Mouse (Mus musculus) neural tube, embryonic 14.5 days (tissue): ENCODE measurements around the gene Hadhb. TPM values are rescaled to one million over a fixed set of nuclear protein-coding genes. Genes with fewer than 3 reads are reported as not detected.
A peak's percentile ranks its signal among the peaks of the same experiment; 100 is the strongest.

Source experiments
- ATAC-seq: fragments of 200-750 bp; cut with Nextera tagmentation; 2 replicates; pipeline ENCODE4 v1.8.0; 2017; ENCODE audit warnings: low read depth, mild to moderate bottlenecking, moderate TSS enrichment, moderate library complexity
- H3K27ac ChIP-seq: fragments of 300-500 bp; sonication (generic); 2 replicates; pipeline ENCODE4 v1.5.1; 2014; ENCODE audit warnings: low read depth, mild to moderate bottlenecking, control low read depth, low read length, moderate library complexity, mixed read lengths
- H3K27me3 ChIP-seq: fragments of 300-500 bp; sonication (generic); 2 replicates; pipeline ENCODE4 v1.6.1; 2014; ENCODE audit warnings: low read length; ENCODE audit not compliant: control insufficient read depth, insufficient read depth
- H3K36me3 ChIP-seq: fragments of 300-500 bp; sonication (generic); 2 replicates; pipeline ENCODE4 v1.6.1; 2014; ENCODE audit warnings: low read length, mixed read lengths; ENCODE audit not compliant: control insufficient read depth, insufficient read depth
- H3K4me1 ChIP-seq: fragments of 300-500 bp; sonication (generic); 2 replicates; pipeline ENCODE4 v1.6.1; 2014; ENCODE audit warnings: low read length; ENCODE audit not compliant: control insufficient read depth, insufficient read depth
- H3K4me2 ChIP-seq: fragments of 300-500 bp; sonication (generic); 2 replicates; pipeline ENCODE4 v1.6.1; 2014; ENCODE audit warnings: mild to moderate bottlenecking, low read depth, low read length, control low read depth
- H3K4me3 ChIP-seq: fragments of 300-500 bp; sonication (generic); 2 replicates; pipeline ENCODE4 v1.5.1; 2014; ENCODE audit warnings: low read depth, low read length, control low read depth, mixed read lengths
- H3K9ac ChIP-seq: fragments of 300-500 bp; sonication (generic); replicated peaks from 2 replicates; pipeline ENCODE4 v1.6.1; 2014; ENCODE audit warnings: low read depth, mild to moderate bottlenecking, control low read depth, low read length, mixed read lengths
- H3K9me3 ChIP-seq: fragments of 300-500 bp; sonication (generic); 2 replicates; pipeline ENCODE4 v1.6.1; 2016; ENCODE audit warnings: low read length; ENCODE audit not compliant: control insufficient read depth
- WGBS: fragments of 180-500 bp; shearing (Covaris S2); extraction: QIAGEN DNeasy Blood & Tissue Kit; methylation state at CpG from one replicate; pipeline ENCODE4 v1.1.7; 2014; 5-methylcytosine and 5-hydroxymethylcytosine counted together
- polyA plus RNA-seq: library from polyadenylated mRNA; unstranded; fragments of >200 nt; fragmentation: Nextera tagmentation; extraction: Ambion mirVana; gene quantifications from 2 replicates; pipeline ENCODE4 v1.2.1, GENCODE M21; 2014

Hadhb gene
- 54.5 and 67.6 TPM in 2 replicates for polyA plus RNA-seq

GRCm38 (mm10) chr5:30154474-30155394 lies at the start of gene Hadhb, which contains the start of gene Hadha:
TSS of gene Hadhb (plus strand) at chr5:30155248.
TSS of gene Hadha (minus strand) at chr5:30155162.
- under 1% methylated on average over 44 of the region's 53 CpGs for WGBS
- no peaks in the 10 kb centered on the region for H3K9me3 ChIP-seq
- H3K4me2 ChIP-seq, result peak within 1 kb of the TSS; percentile 56
- H3K27me3 ChIP-seq, result no peaks in the 10 kb centered on the region
- peaks cover 9% of the 10 kb centered on the region for H3K4me1 ChIP-seq
- no peaks in the 10 kb centered on the region for H3K36me3 ChIP-seq
- H3K27ac ChIP-seq, result peak within 1 kb of the TSS; percentile 65
- H3K9ac ChIP-seq, result peak within 1 kb of the TSS; percentile 71
- H3K4me3 ChIP-seq, result peak within 1 kb of the TSS; percentile 66
- peak; percentile 92 for ATAC-seq

DNA sequence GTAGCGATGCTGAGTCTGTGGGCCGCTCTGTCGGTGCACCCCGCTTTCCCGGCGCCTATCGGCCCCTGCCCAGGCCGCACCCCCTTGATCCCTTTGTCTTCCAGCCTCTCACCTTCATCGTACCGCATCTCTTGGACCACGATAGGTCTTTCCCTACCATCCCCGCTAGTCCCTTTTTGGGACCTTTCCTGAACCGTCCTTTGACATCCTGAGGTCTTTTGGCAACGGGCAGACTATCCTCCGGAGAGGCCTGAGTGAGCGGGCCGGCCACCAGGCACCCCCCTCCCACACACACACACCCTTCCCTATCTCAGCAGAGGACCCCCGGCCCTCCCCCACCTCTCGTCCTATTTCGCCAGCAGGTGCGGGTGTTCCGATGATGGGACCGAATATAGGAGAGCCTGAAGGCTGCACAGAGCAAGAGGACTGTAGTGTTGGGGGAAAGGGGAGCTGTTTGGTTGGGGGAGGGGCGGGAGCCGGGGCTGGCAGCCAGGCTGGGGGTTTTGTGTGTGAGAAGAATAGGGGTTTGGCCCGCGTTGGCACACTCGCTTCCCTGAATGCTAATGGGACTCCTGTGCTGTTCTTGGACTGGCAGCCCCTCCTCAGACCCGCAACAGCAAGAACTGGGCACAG lies 49.3 kb upstream of the Hadhb start, which contains the start of gene 3110082J24Rik:
Gene 3110082J24Rik (minus strand): TSS at position 419 of the 633 bp plus-strand sequence.
- H3K4me3 ChIP-seq, result peak within 1 kb of the TSS; percentile 59
- peak within 1 kb of the TSS; percentile 73 for H3K27ac ChIP-seq
- H3K9ac ChIP-seq, result peak within 1 kb of the TSS; percentile 66
- H3K4me2 ChIP-seq, result peak within 1 kb of the TSS; percentile 93
- ATAC-seq, result peak; percentile 52
- under 1% methylated on average over 29 of the region's 29 CpGs for WGBS
- H3K36me3 ChIP-seq, result no peaks in the 10 kb centered on the region
- no peaks in the 10 kb centered on the region for H3K27me3 ChIP-seq
- no peaks in the 10 kb centered on the region for H3K9me3 ChIP-seq
- H3K4me1 ChIP-seq, result peaks cover 30% of the 10 kb centered on the region

GRCm38 (mm10) chr5:30106756-30107155 lies 48.3 kb upstream of the Hadhb start:
- Histone ChIP-seq H3K36me3 (no peaks in the 10 kb centered on the region), H3K4me3 (peak overlapping the region; percentile 59), H3K9me3 (no peaks in the 10 kb centered on the region), H3K4me2 (peak overlapping the region; percentile 93), H3K9ac (peak overlapping the region; percentile 25; the same call in 1 of the 2 replicates), H3K4me1 (peaks cover 37% of the 10 kb centered on the region), H3K27ac (peak overlapping the region; percentile 72), H3K27me3 (no peaks in the 10 kb centered on the region)
- ATAC-seq, result no peak
- WGBS, result 6% methylated on average over 2 of the region's 2 CpGs

DNA sequence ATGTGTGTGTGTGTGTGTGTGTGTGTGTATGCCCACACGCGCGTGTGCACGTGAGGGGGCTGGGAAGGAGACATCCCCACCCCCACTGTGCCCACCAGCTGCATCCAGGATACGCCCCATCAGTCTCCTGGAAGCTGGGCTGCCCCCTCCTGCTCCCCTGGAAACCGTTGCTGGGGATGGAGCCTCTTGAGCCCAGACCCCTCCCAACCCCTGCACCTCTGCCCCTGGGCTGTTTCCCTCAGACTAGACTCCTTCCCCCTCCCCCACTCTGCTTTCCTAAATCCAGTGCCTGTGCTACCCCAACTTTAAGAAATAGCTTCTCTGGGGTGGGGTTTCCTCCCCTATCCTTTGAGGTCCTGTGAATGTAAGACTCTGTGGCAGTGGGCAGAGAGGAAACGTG lies 47.9 kb upstream of the Hadhb start:
- WGBS, result 1% methylated on average over 7 of the region's 7 CpGs
- Histone ChIP-seq H3K4me1 (peaks cover 37% of the 10 kb centered on the region), H3K27ac (peak overlapping the region; percentile 72), H3K36me3 (no peaks in the 10 kb centered on the region), H3K27me3 (no peaks in the 10 kb centered on the region), H3K9me3 (no peaks in the 10 kb centered on the region), H3K4me3 (peak overlapping the region; percentile 59), H3K4me2 (peak overlapping the region; percentile 93), H3K9ac (peak overlapping the region; percentile 25)
- ATAC-seq, result peak; percentile 32

GRCm38 (mm10) chr5:30107611-30108041 lies 47.4 kb upstream of the Hadhb start:
- H3K4me3 ChIP-seq, result peak overlapping the region; percentile 59; the same call in 1 of the 2 replicates
- peak overlapping the region; percentile 25; the same call in 1 of the 2 replicates for H3K9ac ChIP-seq
- H3K27me3 ChIP-seq, result no peaks in the 10 kb centered on the region
- no peaks in the 10 kb centered on the region for H3K36me3 ChIP-seq
- peak; percentile 29 for ATAC-seq
- peak overlapping the region; percentile 93 for H3K4me2 ChIP-seq
- peaks cover 37% of the 10 kb centered on the region for H3K4me1 ChIP-seq
- WGBS, result 1% methylated on average over 5 of the region's 5 CpGs
- H3K27ac ChIP-seq, result peak overlapping the region; percentile 72
- no peaks in the 10 kb centered on the region for H3K9me3 ChIP-seq

DNA sequence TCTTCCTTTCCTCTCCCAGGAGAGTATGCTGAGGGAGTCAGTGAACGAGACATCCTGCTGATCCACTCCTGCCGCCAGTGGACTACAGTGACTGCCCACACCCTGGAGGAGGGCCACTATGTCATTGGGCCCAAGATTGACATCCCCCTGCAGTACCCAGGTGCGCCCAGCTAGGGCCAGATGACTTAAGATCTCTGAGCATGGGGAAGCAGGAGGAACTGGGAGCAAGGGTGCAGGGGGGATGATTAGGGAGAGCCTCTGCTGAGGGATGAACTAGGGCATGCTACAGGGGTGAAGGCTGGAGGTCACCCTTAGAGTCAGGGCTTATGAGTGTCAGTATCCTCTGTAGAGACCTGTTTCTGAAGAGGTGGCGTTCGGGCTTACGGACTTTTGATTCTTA lies 46.8 kb upstream of the Hadhb start:
- ATAC-seq, result no peak
- Histone ChIP-seq H3K36me3 (no peaks in the 10 kb centered on the region), H3K4me2 (peak overlapping the region; percentile 93; the same call in 1 of the 2 replicates), H3K9ac (no peak overlapping the region), H3K27ac (peak overlapping the region; percentile 72), H3K4me1 (peaks cover 37% of the 10 kb centered on the region), H3K27me3 (no peaks in the 10 kb centered on the region), H3K4me3 (no peak overlapping the region), H3K9me3 (no peaks in the 10 kb centered on the region)
- 62% methylated on average over 6 of the region's 6 CpGs for WGBS

DNA sequence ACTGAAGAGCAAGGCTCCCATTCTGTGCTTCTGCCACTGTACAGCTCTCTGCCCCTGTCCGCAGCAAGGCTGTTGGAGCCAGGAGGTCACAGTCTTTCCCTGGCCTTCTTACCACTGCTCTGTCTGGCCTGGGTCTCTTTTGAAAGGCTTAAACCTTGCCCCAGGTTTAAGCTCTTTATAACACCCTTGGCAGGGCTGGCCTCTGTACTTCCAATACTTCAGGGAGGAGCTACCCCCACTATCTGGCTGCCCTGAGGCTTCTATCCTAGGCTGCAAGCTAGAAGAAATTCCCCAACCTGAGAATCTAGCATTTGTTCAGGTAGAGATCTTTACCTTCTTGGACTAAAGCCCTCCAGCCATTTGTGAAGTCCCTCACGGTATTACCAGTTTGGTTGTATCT lies 45.1 kb upstream of the Hadhb start:
- H3K4me1 ChIP-seq, result peaks cover 44% of the 10 kb centered on the region
- no peaks in the 10 kb centered on the region for H3K36me3 ChIP-seq
- peak overlapping the region; percentile 34; the same call in 1 of the 2 replicates for H3K4me2 ChIP-seq
- H3K9me3 ChIP-seq, result no peaks in the 10 kb centered on the region
- H3K27ac ChIP-seq, result no peak overlapping the region
- no peak for ATAC-seq
- 33% methylated on average over 2 of the region's 2 CpGs for WGBS
- H3K4me3 ChIP-seq, result no peak overlapping the region
- H3K9ac ChIP-seq, result no peak overlapping the region
- H3K27me3 ChIP-seq, result no peaks in the 10 kb centered on the region; the same call in 1 of the 2 replicates

- H3K36me3 ChIP-seq, result no peaks in the 10 kb centered on the region
- WGBS, result 8% methylated on average over 22 of the region's 22 CpGs
- 0 out of 2 replicates have a peak overlapping the region, but pooled peaks have one; percentile 9 for H3K4me3 ChIP-seq
- H3K27ac ChIP-seq, result peak overlapping the region; percentile 40; the same call in 1 of the 2 replicates
- no peak for ATAC-seq
- peaks cover 44% of the 10 kb centered on the region for H3K4me1 ChIP-seq
- H3K9ac ChIP-seq, result no peak overlapping the region
- H3K4me2 ChIP-seq, result peak overlapping the region; percentile 34
- H3K9me3 ChIP-seq, result no peaks in the 10 kb centered on the region
- H3K27me3 ChIP-seq, result no peaks in the 10 kb centered on the region; the same call in 1 of the 2 replicates
Measured at GRCm38 (mm10) chr5:30110371-30111060, 44.5 kb upstream of the Hadhb start.
